8 mouse cellular contexts compared by ENCODE assay signal in genomic region chr2:38925171-38926080, GRCm38 (mm10). TPM values are rescaled to one million over a fixed set of nuclear protein-coding genes. Genes with fewer than 3 reads are reported as not detected.
DNase-seq lines count a peak whose midpoint lies in the region; ATAC-seq and TF ChIP-seq lines count a peak whose summit lies in the region.
"Had no signal": no experiment of that assay in that cellular context is flagged by ENCODE, and none has a peak within 500 bp of the region (broad histone marks: within the 10 kb centered on the region; RNA-seq: fewer than 3 reads in every experiment).

No protein-coding gene starts in this region.

- TF ChIP-seq POLR2A in thymus, adult 2 months (IDR thresholded peaks at IDR 0.05; ENCODE audit: control insufficient read depth, extremely low read depth, insufficient read depth, low read length, poor library complexity) = no peak

- peak overlapping the region; percentile 74 for H3K9ac ChIP-seq in heart, embryonic 11.5 days (ENCODE audit: low read depth, low read length)
- peak overlapping the region; percentile 74 for H3K9ac ChIP-seq in kidney, embryonic 16.5 days (replicated peaks; ENCODE audit: low read length)

- no peaks in the 10 kb centered on the region for H3K36me3 ChIP-seq in thymus, adult 2 months (ENCODE audit: control insufficient read depth, insufficient read depth, low read length)
- no peaks in the 10 kb centered on the region for H3K36me3 ChIP-seq in heart, embryonic 11.5 days (ENCODE audit: control insufficient read depth, insufficient read depth, low read length)
- no peaks in the 10 kb centered on the region for H3K36me3 ChIP-seq in kidney, embryonic 16.5 days (ENCODE audit: insufficient read depth, low read length)

- peaks cover 9% of the 10 kb centered on the region; the same call in 1 of the 2 replicates for H3K27me3 ChIP-seq in thymus, adult 2 months (ENCODE audit: control insufficient read depth, insufficient read depth, low read length)
- H3K27me3 ChIP-seq in heart, embryonic 11.5 days (ENCODE audit: control insufficient read depth, insufficient read depth, low read length) = no peaks in the 10 kb centered on the region
- peaks cover 9% of the 10 kb centered on the region for H3K27me3 ChIP-seq in kidney, embryonic 16.5 days (ENCODE audit: insufficient read depth, low read length)

- WGBS in thymus, adult 2 months = under 1% methylated on average over 50 of the region's 51 CpGs
- under 1% methylated on average over 49 of the region's 51 CpGs for WGBS in heart, embryonic 11.5 days (ENCODE audit: insufficient replicate concordance)
- WGBS in kidney, embryonic 16.5 days = under 1% methylated on average over 49 of the region's 51 CpGs

- H3K27ac ChIP-seq in thymus, adult 2 months (ENCODE audit: control insufficient read depth, insufficient read depth, low read length) = no peak overlapping the region
- no peak overlapping the region for H3K27ac ChIP-seq in brown adipose tissue, adult 24 weeks (replicated peaks; ENCODE audit: low read depth, low read length)
- no peak overlapping the region for H3K27ac ChIP-seq in heart, embryonic 11.5 days (ENCODE audit: low read depth, low read length)
- H3K27ac ChIP-seq in kidney, embryonic 16.5 days (ENCODE audit: low read length) = 0 out of 2 replicates have a peak overlapping the region, but pooled peaks have one; percentile 36

- H3K4me1 ChIP-seq in thymus, adult 2 months (replicated peaks; ENCODE audit: control insufficient read depth, insufficient read depth, low read length) = peaks cover 9% of the 10 kb centered on the region
- no peaks in the 10 kb centered on the region for H3K4me1 ChIP-seq in brown adipose tissue, adult 24 weeks (ENCODE audit: control insufficient read depth, insufficient read depth, insufficient read length, low read length)
- H3K4me1 ChIP-seq in heart, embryonic 11.5 days (ENCODE audit: control insufficient read depth, insufficient read depth, low read length) = no peaks in the 10 kb centered on the region
- H3K4me1 ChIP-seq in kidney, embryonic 16.5 days (ENCODE audit: insufficient read depth, low read length) = peaks cover 6% of the 10 kb centered on the region; the same call in 1 of the 2 replicates

- H3K4me3 ChIP-seq in thymus, adult 2 months (ENCODE audit: control insufficient read depth, insufficient read depth, low read length) = peak overlapping the region; percentile 97
- H3K4me3 ChIP-seq in brown adipose tissue, adult 24 weeks (ENCODE audit: insufficient read depth, low read depth, low read length) = peak overlapping the region; percentile 96
- H3K4me3 ChIP-seq in heart, embryonic 11.5 days (ENCODE audit: low read depth, low read length) = peak overlapping the region; percentile 87
- peak overlapping the region; percentile 71 for H3K4me3 ChIP-seq in kidney, embryonic 16.5 days (ENCODE audit: low read length)

- DNase-seq in thymus, adult 2 months = peak; percentile 34
- no peak for DNase-seq in thymus, postnatal 25 days
- peak; percentile 9 for DNase-seq in thymus, postnatal 0 days (ENCODE audit: low spot score)

- no peaks in the 10 kb centered on the region for H3K9me3 ChIP-seq in heart, embryonic 11.5 days (replicated peaks; ENCODE audit: control insufficient read depth, low read length)
- no peaks in the 10 kb centered on the region for H3K9me3 ChIP-seq in kidney, embryonic 16.5 days (ENCODE audit: low read length)

- peak; percentile 56 for ATAC-seq in heart, embryonic 11.5 days (replicated peaks; ENCODE audit: insufficient number of reproducible peaks, low FRiP score, low TSS enrichment)
- peak; percentile 77 for ATAC-seq in kidney, embryonic 16.5 days (ENCODE audit: low FRiP score, low TSS enrichment)
- 0 out of 2 replicates have a peak, but pooled peaks have one; percentile 6 for ATAC-seq in megakaryocyte, adult 5-6 weeks (ENCODE audit: poor library complexity, severe bottlenecking)

- H3K4me2 ChIP-seq in heart, embryonic 11.5 days = peak overlapping the region; percentile 85
- peak overlapping the region; percentile 84 for H3K4me2 ChIP-seq in kidney, embryonic 16.5 days (replicated peaks; ENCODE audit: low read depth, low read length)

- TF ChIP-seq CTCF in thymus, adult 2 months (IDR thresholded peaks at IDR 0.05; ENCODE audit: borderline replicate concordance, control insufficient read depth, extremely low read depth, insufficient read depth, low read length, poor library complexity) = no peak

RNA-seq across cellular contexts. Expression of gene Nr6a1, which starts 2.1 kb away (rescaled TPM):
- polyA plus RNA-seq in thymus, adult 2 months (2012; rRNA removed) = 3.4 and 4.2 TPM in 2 replicates
- polyA plus RNA-seq in brown adipose tissue, adult 24 weeks (2012; ENCODE audit: insufficient read depth, insufficient read length, missing spikeins) = 0.88 and 1.7 TPM in 2 replicates
- polyA plus RNA-seq in heart, embryonic 11.5 days (2014; fragmentation: Nextera tagmentation; extraction: Ambion mirVana) = 1.6 and 1.9 TPM in 2 replicates
- polyA plus RNA-seq in kidney, embryonic 16.5 days (2015; fragmentation: Nextera tagmentation; extraction: Ambion mirVana) = 0.94 and 1.2 TPM in 2 replicates
- total RNA-seq in megakaryocyte, adult 5-6 weeks (2015) = 0.34 and 0.51 TPM in 2 replicates
- 0.92 and 3.7 TPM in 2 replicates for total RNA-seq in megakaryocyte, adult 5-6 weeks (2017)
- polyA plus RNA-seq in thymus, postnatal 0 days (2015; fragmentation: Nextera tagmentation; extraction: Ambion mirVana) = 0.42 and 0.44 TPM in 2 replicates

RNA-seq across cellular contexts. Expression of gene Olfml2a, which starts 6.4 kb away (rescaled TPM):
- polyA plus RNA-seq in thymus, adult 2 months (2012; rRNA removed) = 5.0 and 5.2 TPM in 2 replicates
- polyA plus RNA-seq in brown adipose tissue, adult 24 weeks (2012; ENCODE audit: insufficient read depth, insufficient read length, missing spikeins) = 1.1 and 4.9 TPM in 2 replicates
- polyA plus RNA-seq in heart, embryonic 11.5 days (2014; fragmentation: Nextera tagmentation; extraction: Ambion mirVana) = 2.1 and 3.7 TPM in 2 replicates
- 5.0 and 5.4 TPM in 2 replicates for polyA plus RNA-seq in kidney, embryonic 16.5 days (2015; fragmentation: Nextera tagmentation; extraction: Ambion mirVana)
- total RNA-seq in megakaryocyte, adult 5-6 weeks (2015) = 0.02 and 0.11 TPM in 2 replicates
- not detected in 2 replicates for total RNA-seq in megakaryocyte, adult 5-6 weeks (2017)
- 4.7 and 6.9 TPM in 2 replicates for polyA plus RNA-seq in thymus, postnatal 0 days (2015; fragmentation: Nextera tagmentation; extraction: Ambion mirVana)
- total RNA-seq: hematopoietic stem cell, adult 5-6 weeks had no signal

Comparison
In these comparisons a context has a peak if more than half of its experiments do, and no peak if none do; other contexts are left out.
1. ATAC-seq: peak in every context shown above with its lines; median percentile 77 in kidney, embryonic 16.5 days; 56 in heart, embryonic 11.5 days; 6 in megakaryocyte, adult 5-6 weeks.